Mouse (Mus musculus): Measurements from ENCODE around the gene Gm26602. TPM values are rescaled to one million over a fixed set of nuclear protein-coding genes. Genes with fewer than 3 reads are reported as not detected.

Gm26602 gene
- total RNA-seq, 2 experiments from 2014 or later: not detected

- intact Hi-C loops (cut with DNase I): no loop called here
- DNase-seq (ENCODE audit: low spot score in 2 of 2): no peak
Measured at GRCm38 (mm10) chr10:79914131-79914947, 3.7 kb downstream of the Gm26602 start.

GRCm38 (mm10) chr10:79914948-79915596 lies 4.4 kb downstream of the Gm26602 start:
- DNase-seq (ENCODE audit: low spot score in 2 of 2): no peak
- intact Hi-C loops (cut with DNase I): no loop called here

DNA sequence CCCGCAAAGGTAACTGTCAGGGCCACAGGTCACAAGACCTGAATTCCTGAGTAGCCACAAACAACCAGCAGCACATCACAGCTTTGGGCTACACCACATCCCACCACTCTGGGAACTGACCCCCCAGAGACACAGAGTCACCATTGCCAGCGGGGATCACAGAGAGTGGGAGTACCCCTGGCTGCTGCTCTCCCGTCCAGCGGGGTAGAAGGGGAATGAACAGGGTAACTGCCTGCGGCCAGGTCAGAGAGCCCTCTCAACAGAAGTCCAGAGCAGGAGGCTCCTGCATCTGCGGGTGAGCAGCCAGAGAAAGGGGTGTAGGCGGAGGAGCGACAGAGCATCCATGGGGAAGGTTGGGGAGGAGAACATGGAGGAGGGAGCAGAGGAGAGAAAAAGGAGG lies 5.4 kb downstream of the Gm26602 start:
- intact Hi-C loops (cut with DNase I): no loop called here
- DNase-seq (ENCODE audit: low spot score in 2 of 2): peak in 1 of 2 experiments; percentile 53

GRCm38 (mm10) chr10:79916808-79917531 lies 6.3 kb downstream of the Gm26602 start, which contains the start of gene Kiss1r:
Kiss1r (plus strand) TSS chr10:79916971.
- intact Hi-C loops (cut with DNase I): no loop called here
- DNase-seq (ENCODE audit: low spot score in 2 of 2): peak; percentile 85 to 86

- DNase-seq (ENCODE audit: low spot score in 2 of 2): no peak
- intact Hi-C loops (cut with DNase I): no loop called here
Measured at GRCm38 (mm10) chr10:79917532-79918100, 7.0 kb downstream of the Gm26602 start.

DNA sequence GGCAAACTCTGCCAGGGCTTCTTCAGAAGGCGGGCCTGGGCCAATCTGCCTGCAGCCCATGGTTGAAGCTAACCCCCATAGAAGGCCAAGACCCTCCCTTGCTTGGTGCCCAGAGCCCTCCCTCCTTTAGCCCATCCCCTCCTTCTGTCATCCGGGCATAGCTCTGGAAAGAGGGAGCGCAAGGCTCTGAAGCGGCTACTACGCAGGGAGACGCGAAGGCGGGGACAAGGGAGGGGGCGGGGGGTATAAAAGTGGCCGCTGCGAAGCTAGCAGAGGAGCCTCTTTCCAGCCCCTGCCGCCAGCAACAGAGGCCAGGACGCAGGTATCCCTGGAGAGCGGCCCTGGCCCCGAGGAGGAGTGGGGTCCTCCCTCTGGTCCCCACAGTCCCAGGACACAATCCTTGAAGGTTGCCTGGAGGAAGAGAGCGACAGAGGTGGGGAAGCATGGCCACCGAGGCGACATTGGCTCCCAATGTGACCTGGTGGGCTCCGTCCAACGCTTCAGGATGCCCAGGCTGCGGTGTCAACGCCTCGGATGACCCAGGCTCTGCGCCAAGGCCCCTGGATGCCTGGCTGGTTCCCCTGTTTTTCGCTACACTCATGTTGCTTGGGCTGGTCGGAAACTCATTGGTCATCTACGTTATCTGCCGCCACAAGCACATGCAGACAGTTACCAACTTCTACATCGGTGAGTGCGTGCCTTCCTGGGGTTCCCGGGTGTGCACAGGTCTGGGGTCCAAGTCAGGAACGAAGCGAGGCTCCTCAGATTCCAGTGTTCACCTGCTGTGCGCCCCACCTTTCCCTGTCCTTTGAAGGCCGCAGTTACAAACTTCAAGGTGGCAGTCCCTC lies 7.8 kb downstream of the Gm26602 start:
- intact Hi-C loops (cut with DNase I): no loop called here
- no peak for DNase-seq (ENCODE audit: low spot score in 2 of 2)

DNA sequence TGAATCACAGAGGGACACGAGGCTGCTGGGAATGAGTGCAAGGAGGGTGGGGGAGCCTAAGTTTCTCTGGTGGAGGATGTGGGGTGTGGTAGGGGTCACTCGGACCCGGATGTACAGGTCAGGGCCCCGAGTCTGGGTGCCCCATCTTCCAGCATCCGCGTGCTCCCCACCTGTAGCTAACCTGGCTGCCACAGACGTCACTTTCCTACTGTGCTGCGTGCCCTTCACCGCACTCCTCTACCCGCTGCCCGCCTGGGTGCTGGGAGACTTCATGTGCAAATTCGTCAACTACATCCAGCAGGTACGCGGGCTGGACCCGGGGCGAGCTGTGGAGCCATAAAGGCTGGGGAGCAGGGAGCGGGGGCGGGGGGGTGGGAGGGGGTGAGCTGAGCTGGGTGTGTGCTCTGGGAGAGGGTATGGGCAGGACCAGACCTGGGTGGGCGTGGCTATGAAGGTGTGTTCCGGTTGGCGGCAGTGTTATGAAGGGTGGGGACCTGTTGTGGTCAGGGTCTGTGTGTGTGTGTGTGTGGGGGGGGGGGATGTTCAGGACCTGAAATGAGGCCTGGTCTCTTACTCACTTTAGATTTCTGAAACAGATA lies 8.7 kb downstream of the Gm26602 start:
- no peak for DNase-seq (ENCODE audit: low spot score in 2 of 2)

GRCm38 (mm10) chr10:79920056-79920890 lies 9.6 kb downstream of the Gm26602 start:
- DNase-seq (ENCODE audit: low spot score in 2 of 2): no peak
- intact Hi-C loops (cut with DNase I): no loop called here

More for the DNA sequence above, 8.7 kb downstream of the Gm26602 start:
- intact Hi-C loops (cut with DNase I): no loop called here

DNA sequence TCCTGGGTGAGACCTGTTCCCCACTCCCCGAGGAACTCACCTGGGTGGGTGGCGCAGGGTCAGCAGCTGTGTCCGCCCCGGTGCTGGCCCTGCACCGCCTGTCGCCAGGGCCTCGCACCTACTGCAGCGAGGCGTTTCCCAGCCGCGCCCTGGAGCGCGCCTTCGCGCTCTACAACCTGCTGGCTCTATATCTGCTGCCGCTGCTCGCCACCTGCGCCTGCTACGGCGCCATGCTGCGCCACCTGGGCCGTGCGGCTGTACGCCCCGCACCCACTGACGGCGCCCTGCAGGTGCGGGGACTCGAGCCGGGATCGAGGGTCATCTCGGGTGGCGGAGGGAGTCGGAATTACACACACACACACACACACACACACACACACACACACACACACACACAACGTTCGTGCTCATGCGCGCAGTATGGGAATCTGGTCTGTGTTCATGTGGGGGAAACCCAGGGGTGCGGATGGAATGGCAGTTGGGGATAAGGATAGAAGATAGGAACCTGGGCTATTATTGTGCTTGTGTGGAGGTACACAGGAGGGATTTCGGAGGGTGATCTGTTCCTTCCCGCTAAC lies 10.4 kb downstream of the Gm26602 start, which contains the start of gene R3hdm4:
Gene R3hdm4, minus strand, starts transcription at position 251 of the 578 bp plus-strand sequence.
- no peak for DNase-seq (ENCODE audit: low spot score in 2 of 2)
- intact Hi-C loops (cut with DNase I): no loop called here

GRCm38 (mm10) chr10:79921572-79921971 lies 10.9 kb downstream of the Gm26602 start:
- intact Hi-C loops (cut with DNase I): no loop called here
- DNase-seq (ENCODE audit: low spot score in 2 of 2): no peak

- DNase-seq (ENCODE audit: low spot score in 2 of 2): peak; percentile 95 to 96
- intact Hi-C loops (cut with DNase I): loop anchor here (1.0 to 2.0 kb wide), 4 partner anchors 32 to 90 kb away; no protein-coding TSS in a partner anchor
Measured at GRCm38 (mm10) chr10:79924998-79925784, 14.5 kb downstream of the Gm26602 start.

DNA sequence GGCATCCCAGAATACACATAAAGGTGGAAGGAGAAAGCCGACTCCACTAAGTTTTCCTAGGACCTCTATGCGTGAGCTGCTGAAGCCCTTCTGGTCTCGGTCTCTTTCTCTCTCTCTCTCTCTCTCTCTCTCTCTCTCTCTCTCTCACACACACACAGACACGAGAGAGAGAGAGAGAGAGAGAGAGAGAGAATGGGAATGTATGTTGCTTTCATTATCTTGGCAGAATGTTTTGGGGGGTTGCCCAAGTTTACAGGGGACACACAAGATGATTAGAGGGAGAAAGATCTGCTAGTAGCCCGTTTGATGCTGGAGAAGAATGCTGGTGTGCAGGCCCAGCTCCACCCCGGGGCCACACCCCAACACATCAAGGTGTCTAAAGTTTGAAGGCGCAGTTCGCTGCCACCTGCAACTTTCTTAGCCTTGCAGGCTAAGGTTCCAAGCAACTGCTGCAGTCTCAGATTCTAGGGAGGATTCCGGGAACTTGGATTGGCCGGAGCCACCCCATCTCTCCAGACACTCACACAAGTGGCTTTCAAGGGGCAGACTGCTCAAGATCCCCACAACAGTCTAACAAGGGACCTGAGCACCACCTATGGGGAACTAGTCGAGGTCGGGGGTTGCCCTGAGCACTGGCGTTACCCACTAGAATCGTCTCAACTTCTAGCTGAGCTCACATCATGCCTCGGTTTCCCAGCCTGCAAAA lies 15.3 kb downstream of the Gm26602 start:
- intact Hi-C loops (cut with DNase I): loop anchor here (1.0 to 2.0 kb wide), 4 partner anchors 32 to 91 kb away; no protein-coding TSS in a partner anchor
- no peak for DNase-seq (ENCODE audit: low spot score in 2 of 2)

GRCm38 (mm10) chr10:79926491-79927323 lies 16.1 kb downstream of the Gm26602 start, which contains the start of gene Arid3a:
Arid3a (plus strand) TSS chr10:79927043.
- peak; percentile 88 to 90 for DNase-seq (ENCODE audit: low spot score in 2 of 2)
- intact Hi-C loops (cut with DNase I): no loop called here

GRCm38 (mm10) chr10:79927324-79928029 lies 16.8 kb downstream of the Gm26602 start:
- peak; percentile 61 to 62 for DNase-seq (ENCODE audit: low spot score in 2 of 2)
- intact Hi-C loops (cut with DNase I): no loop called here

Measured in left cerebral cortex, postnatal 25 days (tissue).